In genomic region chr19:41081589-41081988, GRCm38 (mm10) we compare ENCODE assay signal across 14 mouse cellular contexts. TPM values are rescaled to one million over a fixed set of nuclear protein-coding genes. Genes with fewer than 3 reads are reported as not detected.
DNase-seq lines count a peak whose midpoint lies in the region; ATAC-seq and TF ChIP-seq lines count a peak whose summit lies in the region.
"Had no signal": no experiment of that assay in that cellular context is flagged by ENCODE, and none has a peak within 500 bp of the region (broad histone marks: within the 10 kb centered on the region; RNA-seq: fewer than 3 reads in every experiment).

No protein-coding gene starts in this region.

- no peak for TF ChIP-seq CTCF in hindbrain, postnatal 0 days (IDR thresholded peaks at IDR 0.05; ENCODE audit: low read depth)
- no peak for TF ChIP-seq CTCF in thymus, adult 2 months (IDR thresholded peaks at IDR 0.05; ENCODE audit: borderline replicate concordance, control insufficient read depth, extremely low read depth, insufficient read depth, low read length, poor library complexity)

- no peaks in the 10 kb centered on the region for H3K36me3 ChIP-seq in heart, embryonic 10.5 days
- no peaks in the 10 kb centered on the region for H3K36me3 ChIP-seq in hindbrain, postnatal 0 days (ENCODE audit: insufficient read depth, low read length)
- no peaks in the 10 kb centered on the region for H3K36me3 ChIP-seq in thymus, adult 2 months (ENCODE audit: control insufficient read depth, insufficient read depth, low read length)

- peak; percentile 74 for ATAC-seq in hindbrain, postnatal 0 days
- ATAC-seq in granulocyte monocyte progenitor cell, adult 5-6 weeks (replicated peaks; ENCODE audit: poor library complexity, severe bottlenecking), result no peak

- peak overlapping the region; percentile 83 for H3K27ac ChIP-seq in heart, embryonic 10.5 days
- no peak overlapping the region for H3K27ac ChIP-seq in hindbrain, postnatal 0 days
- H3K27ac ChIP-seq in thymus, adult 2 months (ENCODE audit: control insufficient read depth, insufficient read depth, low read length), result no peak overlapping the region

- no peak overlapping the region for H3K4me3 ChIP-seq in heart, embryonic 10.5 days
- H3K4me3 ChIP-seq in hindbrain, postnatal 0 days (ENCODE audit: low read length), result no peak overlapping the region
- no peak overlapping the region for H3K4me3 ChIP-seq in thymus, adult 2 months (ENCODE audit: control insufficient read depth, insufficient read depth, low read length)

- WGBS in heart, embryonic 10.5 days, result 46% methylated on average over 3 of the region's 3 CpGs
- WGBS in hindbrain, postnatal 0 days, result 27% methylated on average over 3 of the region's 3 CpGs
- 91% methylated on average over 3 of the region's 3 CpGs for WGBS in thymus, adult 2 months

- H3K9me3 ChIP-seq in heart, embryonic 10.5 days, result no peaks in the 10 kb centered on the region
- no peaks in the 10 kb centered on the region for H3K9me3 ChIP-seq in hindbrain, postnatal 0 days (ENCODE audit: low read length)

- no peak overlapping the region for H3K9ac ChIP-seq in hindbrain, postnatal 0 days (replicated peaks; ENCODE audit: low read length)

- H3K4me1 ChIP-seq in heart, embryonic 10.5 days, result peaks cover 11% of the 10 kb centered on the region; the same call in 1 of the 2 replicates
- H3K4me1 ChIP-seq in hindbrain, postnatal 0 days (ENCODE audit: insufficient read depth, low read length), result peaks cover 4% of the 10 kb centered on the region; the same call in 1 of the 2 replicates
- H3K4me1 ChIP-seq in thymus, adult 2 months (replicated peaks; ENCODE audit: control insufficient read depth, insufficient read depth, low read length), result no peaks in the 10 kb centered on the region

- H3K27me3 ChIP-seq in heart, embryonic 10.5 days (ENCODE audit: insufficient read depth, poor library complexity, severe bottlenecking), result peaks cover 15% of the 10 kb centered on the region; the same call in 1 of the 2 replicates
- no peaks in the 10 kb centered on the region for H3K27me3 ChIP-seq in hindbrain, postnatal 0 days (ENCODE audit: insufficient read depth, low read length)
- no peaks in the 10 kb centered on the region for H3K27me3 ChIP-seq in thymus, adult 2 months (ENCODE audit: control insufficient read depth, insufficient read depth, low read length)

- no peak for TF ChIP-seq POLR2A in thymus, adult 2 months (IDR thresholded peaks at IDR 0.05; ENCODE audit: control insufficient read depth, extremely low read depth, insufficient read depth, low read length, poor library complexity)

- no peak for DNase-seq in heart, embryonic 10.5 days (ENCODE audit: low spot score)
- no peak for DNase-seq in heart, adult 18-20 months
- DNase-seq in retina, postnatal 1 day, result peak; percentile 76
- no peak for DNase-seq in retina, embryonic 14.5 days (ENCODE audit: low spot score)
- DNase-seq in hindbrain, postnatal 0 days (ENCODE audit: low spot score), result peak; percentile 27
- no peak for DNase-seq in thymus, adult 2 months
- no peak for DNase-seq in thymus, postnatal 4 days
- DNase-seq: adrenal gland, postnatal 36 days; cerebellum, adult 9-11 months; right cerebral cortex, adult 18-20 months had no signal

- no peak overlapping the region for H3K4me2 ChIP-seq in hindbrain, postnatal 0 days (ENCODE audit: low read depth, low read length)

RNA-seq across cellular contexts. Expression of gene Opalin, which starts 4.7 kb away (rescaled TPM):
- not detected in 2 replicates for polyA plus RNA-seq in heart, embryonic 10.5 days (2016; fragmentation: Nextera tagmentation; extraction: Ambion mirVana)
- total RNA-seq in heart, adult 18-20 months (2021), result not detected
- total RNA-seq in hindbrain, postnatal 0 days (2014; rRNA removed), result not detected in 2 replicates
- polyA plus RNA-seq in hindbrain, postnatal 0 days (2015; fragmentation: Nextera tagmentation; extraction: Ambion mirVana), result not detected in 2 replicates
- polyA plus RNA-seq in thymus, adult 2 months (2012; rRNA removed), result 0.13 TPM in 1 of 2 replicates, not detected in the other
- total RNA-seq in granulocyte monocyte progenitor cell, adult 5-6 weeks (2014; fragmentation: Nextera tagmentation), result not detected in 2 replicates
- total RNA-seq in granulocyte monocyte progenitor cell, adult 5-6 weeks (2017), result not detected in 2 replicates
- total RNA-seq: adrenal gland, postnatal 36 days had no signal
- polyA plus RNA-seq: gonadal fat pad, adult 2 months; kidney, embryonic 16.5 days; lung, embryonic 16.5 days had no signal

RNA-seq across cellular contexts. Expression of gene Dntt, which starts 52.5 kb away (rescaled TPM):
- polyA plus RNA-seq in heart, embryonic 10.5 days (2016; fragmentation: Nextera tagmentation; extraction: Ambion mirVana), result 0.06 TPM in 1 of 2 replicates, not detected in the other
- not detected for total RNA-seq in heart, adult 18-20 months (2021)
- total RNA-seq in hindbrain, postnatal 0 days (2014; rRNA removed), result not detected in 2 replicates
- 0.08 and 0.11 TPM in 2 replicates for polyA plus RNA-seq in hindbrain, postnatal 0 days (2015; fragmentation: Nextera tagmentation; extraction: Ambion mirVana)
- 401 and 406 TPM in 2 replicates for polyA plus RNA-seq in thymus, adult 2 months (2012; rRNA removed)
- total RNA-seq in granulocyte monocyte progenitor cell, adult 5-6 weeks (2014; fragmentation: Nextera tagmentation), result 0.13 and 0.17 TPM in 2 replicates
- total RNA-seq in granulocyte monocyte progenitor cell, adult 5-6 weeks (2017), result 0.82 and 1.1 TPM in 2 replicates
- total RNA-seq: adrenal gland, postnatal 36 days had no signal
- polyA plus RNA-seq: lung, embryonic 16.5 days had no signal

Comparison
In these comparisons a context has a peak if more than half of its experiments do, and no peak if none do; other contexts are left out.
1. DNase-seq: peak in retina, postnatal 1 day (single experiment) and hindbrain, postnatal 0 days (single experiment); none in heart, embryonic 10.5 days (single experiment), heart, adult 18-20 months (0 of 2), retina, embryonic 14.5 days (single experiment), thymus, adult 2 months (single experiment) and thymus, postnatal 4 days (single experiment).